Mouse (Mus musculus): ENCODE data around the gene Ndufa12. TPM values are rescaled to one million over a fixed set of nuclear protein-coding genes. Genes with fewer than 3 reads are reported as not detected.

The Ndufa12 gene
- 420 and 423 TPM in 2 replicates for polyA plus RNA-seq (2014; fragmentation: Nextera tagmentation; extraction: Ambion mirVana)

DNA sequence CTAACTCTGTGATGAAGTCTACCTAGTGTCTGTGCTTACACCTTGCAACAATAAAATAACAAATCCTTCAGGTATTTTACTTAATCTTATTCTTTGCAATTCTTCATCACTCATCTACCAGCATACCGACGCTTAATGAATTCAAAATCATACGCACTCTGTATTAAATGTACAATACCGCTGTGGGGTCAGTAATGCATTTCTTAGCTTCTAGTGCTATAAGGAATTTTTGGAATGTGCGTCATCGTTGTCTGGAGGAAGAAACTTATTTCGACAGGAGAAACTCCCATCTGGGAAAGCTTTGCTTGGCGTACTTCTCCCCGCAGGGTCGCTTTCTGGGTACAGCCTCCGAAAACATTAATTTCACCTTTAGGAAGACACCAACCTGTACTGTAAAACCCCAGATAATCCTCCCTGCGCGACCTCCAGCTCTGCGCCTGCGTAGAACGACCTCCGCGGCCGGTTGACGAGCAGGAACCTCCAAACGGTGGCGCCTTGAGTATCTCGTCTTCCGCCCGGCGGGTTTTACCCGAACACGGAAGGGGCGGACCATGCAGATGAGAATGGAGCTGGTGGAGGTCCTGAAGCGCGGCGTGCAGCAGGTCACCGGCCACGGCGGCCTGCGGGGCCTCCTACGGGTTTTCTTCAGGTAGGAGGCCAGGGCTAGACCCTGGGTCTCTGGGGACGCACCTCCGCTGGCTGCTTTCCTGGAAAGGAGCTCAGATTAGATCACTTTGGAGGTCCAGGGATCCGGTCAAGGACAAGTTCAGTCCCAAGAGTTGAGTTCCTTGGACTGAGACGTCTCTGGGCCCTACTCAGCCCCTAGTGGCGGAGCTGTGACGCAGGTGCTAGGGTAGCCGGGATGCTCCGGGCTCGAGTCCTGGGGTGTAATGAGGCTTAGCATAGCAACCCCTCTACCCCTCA, at the start of gene Ndufa12:
Ndufa12 (plus strand) TSS at position 239 of the 924 bp plus-strand sequence.
- peak; percentile 72 for TF ChIP-seq CTCF (IDR thresholded peaks at IDR 0.05; ENCODE audit: low read depth)
- peaks cover 43% of the 10 kb centered on the region for H3K36me3 ChIP-seq (ENCODE audit: insufficient read depth)
- ATAC-seq (ENCODE audit: insufficient read depth): peak; percentile 98
- H3K9ac ChIP-seq: peak within 1 kb of the TSS; percentile 77
- no peaks in the 10 kb centered on the region for H3K27me3 ChIP-seq (ENCODE audit: insufficient read depth, low read length)
- WGBS: under 1% methylated on average over 46 of the region's 46 CpGs
- H3K4me2 ChIP-seq: peak within 1 kb of the TSS; percentile 70
- H3K27ac ChIP-seq (ENCODE audit: low read depth): peak within 1 kb of the TSS; percentile 61
- H3K9me3 ChIP-seq (ENCODE audit: low read depth, low read length): no peaks in the 10 kb centered on the region
- peak; percentile 97 for DNase-seq
- H3K4me1 ChIP-seq (ENCODE audit: insufficient read depth): no peaks in the 10 kb centered on the region
- peak within 1 kb of the TSS; percentile 76 for H3K4me3 ChIP-seq (ENCODE audit: low read depth, low read length)

DNA sequence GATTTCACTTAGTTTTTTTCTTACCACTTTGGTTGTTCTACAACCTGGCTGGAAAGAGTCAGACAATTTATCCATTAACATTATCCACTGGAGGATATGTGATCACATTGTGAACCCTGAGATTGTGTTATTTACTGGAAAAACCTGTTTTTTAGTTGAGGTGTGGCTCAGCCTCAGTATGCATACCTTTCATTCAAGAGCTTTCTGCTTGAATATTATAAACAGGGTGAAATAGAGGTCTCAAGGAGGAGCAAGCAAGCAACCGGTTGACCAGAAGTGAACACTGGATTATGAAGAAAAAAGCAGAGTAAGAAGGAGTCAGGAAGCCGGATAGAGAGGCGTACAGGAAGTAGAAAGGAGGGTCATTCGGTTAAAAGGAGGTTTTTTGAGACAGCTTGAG, 47.0 kb upstream of the Ndufa12 start:
- WGBS: 56% methylated on average over 4 of the region's 4 CpGs
- Histone ChIP-seq H3K4me3 (ENCODE audit: low read depth, low read length) (no peak overlapping the region), H3K27me3 (ENCODE audit: insufficient read depth, low read length) (no peaks in the 10 kb centered on the region), H3K9me3 (ENCODE audit: low read depth, low read length) (no peaks in the 10 kb centered on the region), H3K9ac (no peak overlapping the region), H3K4me1 (ENCODE audit: insufficient read depth) (peaks cover 10% of the 10 kb centered on the region), H3K4me2 (no peak overlapping the region), H3K27ac (ENCODE audit: low read depth) (no peak overlapping the region), H3K36me3 (ENCODE audit: insufficient read depth) (no peaks in the 10 kb centered on the region)
- no peak for DNase-seq
- no peak for ATAC-seq (ENCODE audit: insufficient read depth)
- no peak for TF ChIP-seq CTCF (IDR thresholded peaks at IDR 0.05; ENCODE audit: low read depth)

- H3K36me3 ChIP-seq (ENCODE audit: insufficient read depth): peaks cover 3% of the 10 kb centered on the region; the same call in 1 of the 2 replicates
Measured at GRCm38 (mm10) chr10:94153841-94154240, 44.7 kb upstream of the Ndufa12 start.

GRCm38 (mm10) chr10:94158962-94159361, 39.6 kb upstream of the Ndufa12 start:
- peaks cover 32% of the 10 kb centered on the region for H3K36me3 ChIP-seq (ENCODE audit: insufficient read depth)
- H3K9ac ChIP-seq: no peak overlapping the region
- H3K4me3 ChIP-seq (ENCODE audit: low read depth, low read length): no peak overlapping the region
- no peak for ATAC-seq (ENCODE audit: insufficient read depth)
- no peaks in the 10 kb centered on the region for H3K4me1 ChIP-seq (ENCODE audit: insufficient read depth)
- H3K4me2 ChIP-seq: no peak overlapping the region
- DNase-seq: no peak
- H3K27ac ChIP-seq (ENCODE audit: low read depth): no peak overlapping the region
- WGBS: 89% methylated on average over 6 of the region's 6 CpGs
- no peaks in the 10 kb centered on the region for H3K9me3 ChIP-seq (ENCODE audit: low read depth, low read length)
- H3K27me3 ChIP-seq (ENCODE audit: insufficient read depth, low read length): no peaks in the 10 kb centered on the region
- no peak for TF ChIP-seq CTCF (IDR thresholded peaks at IDR 0.05; ENCODE audit: low read depth)

More at GRCm38 (mm10) chr10:94153841-94154240, 44.7 kb upstream of the Ndufa12 start:
- DNase-seq: no peak
- Histone ChIP-seq H3K9ac (no peak overlapping the region), H3K4me2 (no peak overlapping the region), H3K27me3 (ENCODE audit: insufficient read depth, low read length) (no peaks in the 10 kb centered on the region), H3K9me3 (ENCODE audit: low read depth, low read length) (no peaks in the 10 kb centered on the region), H3K4me1 (ENCODE audit: insufficient read depth) (peaks cover 10% of the 10 kb centered on the region), H3K4me3 (ENCODE audit: low read depth, low read length) (no peak overlapping the region), H3K27ac (ENCODE audit: low read depth) (no peak overlapping the region)
- TF ChIP-seq CTCF (IDR thresholded peaks at IDR 0.05; ENCODE audit: low read depth): no peak
- ATAC-seq (ENCODE audit: insufficient read depth): no peak

DNA sequence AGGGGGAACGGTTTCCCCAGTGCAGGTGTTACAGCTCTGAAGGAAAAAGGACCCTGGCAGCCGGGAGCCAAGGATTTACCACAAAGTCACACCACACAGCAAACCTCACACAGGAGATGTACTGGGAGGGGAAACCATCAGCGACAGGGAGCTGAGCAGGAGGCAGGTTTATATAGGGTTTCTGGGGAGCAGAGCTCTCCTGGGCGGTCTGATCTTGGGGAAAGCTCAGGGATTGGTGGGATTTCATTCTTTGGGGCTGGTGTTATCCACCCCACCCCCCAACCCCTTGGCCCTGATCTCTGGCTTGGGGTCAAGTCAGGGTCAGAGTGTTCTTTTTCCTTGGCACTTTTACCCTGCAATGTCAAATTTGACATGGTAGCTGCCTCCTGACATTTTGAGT, 39.1 kb upstream of the Ndufa12 start:
- H3K36me3 ChIP-seq (ENCODE audit: insufficient read depth): peaks cover 36% of the 10 kb centered on the region
- no peak overlapping the region for H3K4me2 ChIP-seq
- no peaks in the 10 kb centered on the region for H3K27me3 ChIP-seq (ENCODE audit: insufficient read depth, low read length)
- no peak for ATAC-seq (ENCODE audit: insufficient read depth)
- no peak overlapping the region for H3K4me3 ChIP-seq (ENCODE audit: low read depth, low read length)
- WGBS: 92% methylated on average over 4 of the region's 4 CpGs
- H3K9me3 ChIP-seq (ENCODE audit: low read depth, low read length): no peaks in the 10 kb centered on the region
- no peak for TF ChIP-seq CTCF (IDR thresholded peaks at IDR 0.05; ENCODE audit: low read depth)
- H3K4me1 ChIP-seq (ENCODE audit: insufficient read depth): no peaks in the 10 kb centered on the region
- H3K9ac ChIP-seq: no peak overlapping the region
- DNase-seq: no peak
- no peak overlapping the region for H3K27ac ChIP-seq (ENCODE audit: low read depth)

GRCm38 (mm10) chr10:94161051-94161765, 37.3 kb upstream of the Ndufa12 start:
- ATAC-seq (ENCODE audit: insufficient read depth) (no peak), DNase-seq (no peak)
- no peak overlapping the region for H3K9ac ChIP-seq
- H3K4me1 ChIP-seq (ENCODE audit: insufficient read depth): no peaks in the 10 kb centered on the region
- H3K9me3 ChIP-seq (ENCODE audit: low read depth, low read length): no peaks in the 10 kb centered on the region
- no peak overlapping the region for H3K27ac ChIP-seq (ENCODE audit: low read depth)
- no peak for TF ChIP-seq CTCF (IDR thresholded peaks at IDR 0.05; ENCODE audit: low read depth)
- no peak overlapping the region for H3K4me2 ChIP-seq
- H3K27me3 ChIP-seq (ENCODE audit: insufficient read depth, low read length): no peaks in the 10 kb centered on the region
- peaks cover 45% of the 10 kb centered on the region for H3K36me3 ChIP-seq (ENCODE audit: insufficient read depth)
- no peak overlapping the region for H3K4me3 ChIP-seq (ENCODE audit: low read depth, low read length)
- 86% methylated on average over 5 of the region's 5 CpGs for WGBS

DNA sequence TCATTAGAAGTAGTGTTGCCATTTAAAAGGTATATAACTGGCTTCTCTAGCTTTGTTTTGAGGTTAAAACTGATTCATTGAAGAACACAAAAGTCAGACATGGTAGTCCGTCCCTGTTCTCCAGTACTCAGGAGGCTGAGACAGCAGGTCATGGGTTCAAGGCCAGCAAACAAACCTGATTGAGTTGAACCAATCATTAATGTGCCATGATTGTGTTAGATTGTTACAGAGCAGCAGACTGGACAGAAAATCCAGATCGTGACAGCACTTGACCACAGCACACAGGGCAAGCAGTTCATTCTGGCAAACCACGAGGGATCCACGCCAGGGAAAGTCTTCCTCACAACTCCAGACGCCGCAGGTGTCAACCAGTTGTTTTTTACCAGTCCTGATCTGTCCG, 36.5 kb upstream of the Ndufa12 start:
- DNase-seq: no peak
- H3K36me3 ChIP-seq (ENCODE audit: insufficient read depth): peaks cover 51% of the 10 kb centered on the region

More for the DNA sequence above, 36.5 kb upstream of the Ndufa12 start:
- ATAC-seq (ENCODE audit: insufficient read depth): no peak
- no peak for TF ChIP-seq CTCF (IDR thresholded peaks at IDR 0.05; ENCODE audit: low read depth)
- H3K4me1 ChIP-seq (ENCODE audit: insufficient read depth): no peaks in the 10 kb centered on the region
- no peaks in the 10 kb centered on the region for H3K27me3 ChIP-seq (ENCODE audit: insufficient read depth, low read length)
- no peaks in the 10 kb centered on the region for H3K9me3 ChIP-seq (ENCODE audit: low read depth, low read length)
- 89% methylated on average over 7 of the region's 7 CpGs for WGBS
- no peak overlapping the region for H3K4me3 ChIP-seq (ENCODE audit: low read depth, low read length)
- no peak overlapping the region for H3K27ac ChIP-seq (ENCODE audit: low read depth)
- H3K4me2 ChIP-seq: no peak overlapping the region
- no peak overlapping the region for H3K9ac ChIP-seq

Measured in lung, embryonic 14.5 days (tissue).